Comparison of ENCODE assay signal across 10 mouse cellular contexts in the genomic region with DNA sequence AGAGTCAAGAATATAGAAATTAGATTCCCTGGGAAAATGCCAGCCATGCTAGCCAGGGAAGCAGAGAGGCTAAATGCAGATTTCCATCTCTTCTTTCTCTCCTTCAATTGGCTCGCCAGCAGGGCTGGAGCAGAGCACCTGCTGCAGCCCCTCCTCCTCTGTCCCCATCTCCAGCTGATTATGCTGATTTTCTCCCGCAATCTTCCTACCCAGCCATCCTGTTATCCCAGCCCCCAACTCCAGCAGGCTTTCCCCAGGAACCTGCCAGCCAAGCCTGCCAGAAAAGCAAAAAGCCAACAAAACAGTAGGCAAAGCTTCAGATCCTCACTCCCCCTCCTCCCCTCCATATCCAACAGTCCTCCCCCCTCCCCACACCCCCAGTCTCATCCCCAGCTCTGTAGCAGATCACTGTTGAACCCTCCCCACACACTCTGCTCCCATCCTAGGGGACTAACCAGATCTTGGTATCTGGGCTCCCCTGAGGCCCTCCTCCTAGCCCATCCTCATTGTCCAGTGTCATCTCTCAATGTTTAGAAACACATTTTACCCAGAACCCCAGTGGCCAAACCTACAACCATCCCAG. TPM values are rescaled to one million over a fixed set of nuclear protein-coding genes. Genes with fewer than 3 reads are reported as not detected.
DNase-seq lines count a peak whose midpoint lies in the region; ATAC-seq lines count a peak whose summit lies in the region.
"Had no signal": no experiment of that assay in that cellular context is flagged by ENCODE, and none has a peak within 500 bp of the region (broad histone marks: within the 10 kb centered on the region; RNA-seq: fewer than 3 reads in every experiment).

No protein-coding gene starts in this region.

- no peaks in the 10 kb centered on the region for H3K36me3 ChIP-seq in forebrain, embryonic 10.5 days (replicated peaks)
- no peaks in the 10 kb centered on the region for H3K36me3 ChIP-seq in midbrain, embryonic 14.5 days (ENCODE audit: control insufficient read depth, insufficient read depth, low read length)
- H3K36me3 ChIP-seq in intestine, embryonic 15.5 days, result no peaks in the 10 kb centered on the region
- H3K36me3 ChIP-seq: lung, embryonic 15.5 days had no signal

- H3K27me3 ChIP-seq in forebrain, embryonic 10.5 days (ENCODE audit: poor library complexity, severe bottlenecking), result no peaks in the 10 kb centered on the region
- H3K27me3 ChIP-seq in midbrain, embryonic 14.5 days (ENCODE audit: control insufficient read depth, insufficient read depth, low read length), result no peaks in the 10 kb centered on the region
- H3K27me3 ChIP-seq in intestine, embryonic 15.5 days (replicated peaks), result no peaks in the 10 kb centered on the region
- H3K27me3 ChIP-seq: lung, embryonic 15.5 days had no signal

- H3K4me3 ChIP-seq in forebrain, embryonic 10.5 days, result no peak overlapping the region
- no peak overlapping the region for H3K4me3 ChIP-seq in midbrain, embryonic 14.5 days (replicated peaks; ENCODE audit: low read depth, low read length)
- no peak overlapping the region for H3K4me3 ChIP-seq in intestine, embryonic 15.5 days (replicated peaks)
- H3K4me3 ChIP-seq: left cerebral cortex, adult 2 months; lung, embryonic 15.5 days had no signal

- peak; percentile 75 for DNase-seq in R1 (ENCODE audit: low read depth, low spot score)
- no peak for DNase-seq in forebrain, embryonic 10.5 days (ENCODE audit: extremely low spot score, low spot score)
- DNase-seq in layer of hippocampus, adult 11-12 months (ENCODE audit: low spot score), result peak; percentile 43
- DNase-seq in midbrain, embryonic 14.5 days, result peak; percentile 79
- no peak for DNase-seq in spleen, adult 18-20 months
- DNase-seq in adrenal gland, adult 8-10 months, result no peak
- DNase-seq: heart, postnatal 14 days had no signal

- H3K9me3 ChIP-seq in forebrain, embryonic 10.5 days, result no peaks in the 10 kb centered on the region
- H3K9me3 ChIP-seq in midbrain, embryonic 14.5 days (ENCODE audit: control insufficient read depth, low read length), result no peaks in the 10 kb centered on the region
- H3K9me3 ChIP-seq in intestine, embryonic 15.5 days, result no peaks in the 10 kb centered on the region
- H3K9me3 ChIP-seq: lung, embryonic 15.5 days had no signal

- ATAC-seq in midbrain, embryonic 14.5 days (ENCODE audit: low FRiP score, low TSS enrichment), result peak; percentile 84
- no peak for ATAC-seq in intestine, embryonic 15.5 days

- WGBS in forebrain, embryonic 10.5 days, result 31% methylated on average over 2 of the region's 2 CpGs
- 3% methylated on average over 2 of the region's 2 CpGs for WGBS in midbrain, embryonic 14.5 days
- 20% methylated on average over 2 of the region's 2 CpGs for WGBS in intestine, embryonic 15.5 days

- 0 out of 2 replicates have a peak overlapping the region, but pooled peaks have one; percentile 23 for H3K9ac ChIP-seq in midbrain, embryonic 14.5 days (replicated peaks; ENCODE audit: low read length)
- no peak overlapping the region for H3K9ac ChIP-seq in intestine, embryonic 15.5 days
- H3K9ac ChIP-seq: lung, embryonic 15.5 days had no signal

- H3K27ac ChIP-seq in forebrain, embryonic 10.5 days, result peak overlapping the region; percentile 62; the same call in 1 of the 2 replicates
- H3K27ac ChIP-seq in midbrain, embryonic 14.5 days (replicated peaks; ENCODE audit: low read depth, low read length), result peak overlapping the region; percentile 81
- no peak overlapping the region for H3K27ac ChIP-seq in intestine, embryonic 15.5 days
- H3K27ac ChIP-seq: left cerebral cortex, adult 2 months; lung, embryonic 15.5 days had no signal

- no peak overlapping the region for H3K4me2 ChIP-seq in midbrain, embryonic 14.5 days (ENCODE audit: low read length)
- no peak overlapping the region for H3K4me2 ChIP-seq in intestine, embryonic 15.5 days (replicated peaks)
- H3K4me2 ChIP-seq: lung, embryonic 15.5 days had no signal

- H3K4me1 ChIP-seq in forebrain, embryonic 10.5 days, result peaks cover 5% of the 10 kb centered on the region; the same call in 1 of the 2 replicates
- peaks cover 6% of the 10 kb centered on the region for H3K4me1 ChIP-seq in midbrain, embryonic 14.5 days (ENCODE audit: control insufficient read depth, insufficient read depth, low read length)
- H3K4me1 ChIP-seq in intestine, embryonic 15.5 days (replicated peaks), result no peaks in the 10 kb centered on the region
- H3K4me1 ChIP-seq: lung, embryonic 15.5 days had no signal

RNA-seq across cellular contexts. Expression of gene Dclk2, which starts 15.7 kb away (rescaled TPM):
- 18.2 and 22.7 TPM in 2 replicates for polyA plus RNA-seq in forebrain, embryonic 10.5 days (2016; fragmentation: Nextera tagmentation; extraction: Ambion mirVana)
- polyA plus RNA-seq in midbrain, embryonic 14.5 days (2014; fragmentation: Nextera tagmentation; extraction: Ambion mirVana), result 78.9 and 91.1 TPM in 2 replicates
- total RNA-seq in adrenal gland, adult 8-10 months (2022), result 1 to 10 TPM; 5.9 to 9.0 (median 8.8) TPM
- 6.3 and 6.8 TPM in 2 replicates for polyA plus RNA-seq in intestine, embryonic 15.5 days (2015; fragmentation: Nextera tagmentation; extraction: Ambion mirVana)

Comparison
In these comparisons a context has a peak if more than half of its experiments do, and no peak if none do; other contexts are left out.
1. DNase-seq: peak in R1 (single experiment), layer of hippocampus, adult 11-12 months (single experiment) and midbrain, embryonic 14.5 days (single experiment); none in forebrain, embryonic 10.5 days (single experiment), spleen, adult 18-20 months (0 of 2) and adrenal gland, adult 8-10 months (single experiment).